Mouse (Mus musculus) intestine, embryonic 15.5 days (tissue): ENCODE data around the gene Hcls1. TPM values are rescaled to one million over a fixed set of nuclear protein-coding genes. Genes with fewer than 3 reads are reported as not detected.
A peak's percentile ranks its signal among the peaks of the same experiment; 100 is the strongest.

Experiments used
- ATAC-seq: fragments of 200-750 bp; cut with Nextera tagmentation; 2 replicates; pipeline ENCODE4 v1.8.0; 2017; ENCODE audit warnings: moderate TSS enrichment, moderate library complexity
- H3K27ac ChIP-seq: fragments of 300-500 bp; sonication (generic); 2 replicates; pipeline ENCODE4 v1.5.1; 2015; ENCODE audit warnings: mild to moderate bottlenecking, inconsistent platforms
- H3K27me3 ChIP-seq: fragments of 300-500 bp; sonication (generic); replicated peaks from 2 replicates; pipeline ENCODE4 v1.6.1; 2015; ENCODE audit warnings: inconsistent platforms
- H3K36me3 ChIP-seq: fragments of 300-500 bp; sonication (generic); 2 replicates; pipeline ENCODE4 v1.6.1; 2015; ENCODE audit warnings: inconsistent platforms
- H3K4me1 ChIP-seq: fragments of 300-500 bp; sonication (generic); replicated peaks from 2 replicates; pipeline ENCODE4 v1.6.1; 2015; ENCODE audit warnings: inconsistent platforms
- H3K4me2 ChIP-seq: fragments of 300-500 bp; sonication (generic); replicated peaks from 2 replicates; pipeline ENCODE4 v1.6.1; 2015; ENCODE audit warnings: mild to moderate bottlenecking, inconsistent platforms
- H3K4me3 ChIP-seq: fragments of 300-500 bp; sonication (generic); replicated peaks from 2 replicates; pipeline ENCODE4 v1.5.1; 2015; ENCODE audit warnings: inconsistent platforms
- H3K9ac ChIP-seq: fragments of 300-500 bp; sonication (generic); 2 replicates; pipeline ENCODE4 v1.6.1; 2015; ENCODE audit warnings: inconsistent platforms
- H3K9me3 ChIP-seq: fragments of 300-500 bp; sonication (generic); 2 replicates; pipeline ENCODE4 v1.6.1; 2016; ENCODE audit warnings: inconsistent platforms
- WGBS: fragments of 180-500 bp; shearing (Covaris S2); methylation state at CpG from one replicate; pipeline ENCODE4 v1.1.7; 2015; 5-methylcytosine and 5-hydroxymethylcytosine counted together
- polyA plus RNA-seq: library from polyadenylated mRNA; unstranded; fragments of >200 nt; fragmentation: Nextera tagmentation; extraction: Ambion mirVana; gene quantifications from 2 replicates; pipeline ENCODE4 v1.2.1, GENCODE M21; 2015

The Hcls1 gene
- polyA plus RNA-seq, 1 experiment from 2014 or later: 10.7 TPM

DNA sequence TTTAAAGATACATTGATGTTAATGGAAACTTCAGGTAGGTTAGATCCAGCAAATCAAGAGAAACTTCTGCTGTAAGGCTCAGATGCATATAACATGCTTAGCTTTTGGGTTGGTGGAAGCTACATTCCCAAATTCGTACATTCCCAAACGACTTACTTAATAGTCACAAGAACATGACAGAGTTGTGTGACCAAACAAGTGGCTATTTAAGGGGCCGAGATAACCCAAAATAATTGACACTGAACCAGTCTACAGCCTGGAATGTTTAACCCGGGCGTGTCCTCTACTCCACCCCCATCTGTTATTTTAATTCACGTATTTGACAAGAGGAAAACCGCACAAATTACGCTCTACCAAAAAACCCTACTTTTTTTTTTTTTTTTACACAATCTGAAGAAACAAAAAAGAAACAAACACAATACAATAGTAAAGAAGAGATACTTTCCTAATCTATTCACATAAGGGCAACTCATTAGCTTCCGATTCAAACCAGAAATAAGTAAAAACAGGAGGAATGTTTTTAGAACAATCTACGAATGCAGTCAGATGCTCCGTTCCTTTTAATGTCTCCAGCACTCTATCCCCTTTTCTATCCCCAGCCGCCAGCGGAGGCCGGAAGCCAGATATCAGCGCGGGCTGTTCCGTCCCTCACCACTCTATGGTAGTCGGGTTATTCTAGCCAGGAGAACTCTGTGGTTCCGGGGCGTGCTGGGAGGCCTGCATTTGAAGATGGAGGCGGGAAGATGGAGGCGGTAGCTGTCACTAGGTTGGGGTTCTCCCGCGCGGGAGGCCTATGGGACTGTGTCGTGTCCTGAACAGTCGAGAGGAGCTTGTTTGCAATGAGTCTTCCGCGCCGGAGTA is 76.5 kb downstream of the Hcls1 start, which contains the start of gene Polq:
Gene Polq, plus strand, starts transcription at position 726 of the 861 bp plus-strand sequence.
- ATAC-seq: peak; percentile 99
- peak within 1 kb of the TSS; percentile 83 for H3K4me3 ChIP-seq

DNA sequence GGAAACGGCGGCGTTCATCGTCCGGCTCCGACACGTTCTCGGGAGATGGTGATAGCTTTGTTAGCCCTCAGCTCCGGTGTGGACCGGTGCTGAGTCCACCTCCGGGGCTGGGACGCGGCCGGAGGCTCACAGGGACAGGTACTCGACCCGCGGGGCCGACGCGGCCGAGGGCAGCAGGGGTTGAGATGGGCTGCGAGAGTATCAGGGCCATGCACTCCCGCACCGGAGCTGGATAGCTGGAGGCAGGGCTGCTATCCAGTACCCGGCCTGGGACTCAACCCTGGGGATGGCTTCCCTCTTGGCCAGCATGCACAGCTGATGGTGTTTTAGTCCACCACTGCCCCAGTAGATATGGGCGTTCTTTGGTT is 77.1 kb downstream of the Hcls1 start:
- peak overlapping the region; percentile 84 for H3K4me2 ChIP-seq
- H3K9me3 ChIP-seq: no peaks in the 10 kb centered on the region
- no peak overlapping the region for H3K27ac ChIP-seq
- 0% methylated on average over 26 of the region's 26 CpGs for WGBS
- H3K4me3 ChIP-seq: peak overlapping the region; percentile 83
- ATAC-seq: peak; percentile 81
- H3K4me1 ChIP-seq: no peaks in the 10 kb centered on the region
- peak overlapping the region; percentile 57 for H3K9ac ChIP-seq
- no peaks in the 10 kb centered on the region for H3K36me3 ChIP-seq
- H3K27me3 ChIP-seq: no peaks in the 10 kb centered on the region

More for the DNA sequence above, 76.5 kb downstream of the Hcls1 start, which contains the start of gene Polq:
- H3K9me3 ChIP-seq: no peaks in the 10 kb centered on the region
- peak within 1 kb of the TSS; percentile 57 for H3K9ac ChIP-seq
- H3K4me2 ChIP-seq: peak within 1 kb of the TSS; percentile 84
- no peaks in the 10 kb centered on the region for H3K27me3 ChIP-seq
- H3K36me3 ChIP-seq: no peaks in the 10 kb centered on the region
- H3K4me1 ChIP-seq: no peaks in the 10 kb centered on the region
- no peak within 1 kb of the TSS for H3K27ac ChIP-seq
- WGBS: 3% methylated on average over 30 of the region's 30 CpGs

DNA sequence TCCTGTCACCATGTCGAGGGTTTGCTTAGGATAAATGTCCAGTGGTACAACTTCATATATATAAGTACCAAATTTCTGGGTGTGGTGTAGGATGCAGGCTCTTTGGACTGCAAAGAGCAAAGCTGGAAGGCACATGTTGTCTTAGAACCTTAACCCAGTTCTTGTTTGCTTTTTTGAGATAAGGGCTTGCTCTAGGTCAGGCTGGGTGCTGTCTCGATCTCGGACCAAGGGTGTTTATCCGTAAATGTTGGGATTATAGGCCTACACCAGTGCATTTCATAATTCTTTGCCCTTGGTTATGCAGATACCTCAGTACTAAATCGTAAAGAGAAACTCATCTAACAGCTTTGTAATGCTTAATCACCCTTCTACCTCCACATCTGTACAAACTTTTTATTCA is 77.6 kb downstream of the Hcls1 start:
- no peak for ATAC-seq
- WGBS: 46% methylated on average over 5 of the region's 5 CpGs
- peak overlapping the region; percentile 83 for H3K4me3 ChIP-seq
- no peaks in the 10 kb centered on the region for H3K4me1 ChIP-seq
- H3K4me2 ChIP-seq: peak overlapping the region; percentile 84
- no peaks in the 10 kb centered on the region for H3K9me3 ChIP-seq
- no peaks in the 10 kb centered on the region for H3K36me3 ChIP-seq
- no peak overlapping the region for H3K27ac ChIP-seq
- H3K9ac ChIP-seq: peak overlapping the region; percentile 57
- no peaks in the 10 kb centered on the region for H3K27me3 ChIP-seq

Other genes starting within 250 kb of the Hcls1 start
- gene Ildr1, start 241.0 kb upstream of the Hcls1 start, polyA plus RNA-seq: 6.6 and 7.3 TPM in 2 replicates
- 4.9 and 6.6 TPM in 2 replicates for gene Slc15a2, start 150.0 kb upstream of the Hcls1 start, polyA plus RNA-seq
- gene Iqcb1, start 106.6 kb upstream of the Hcls1 start, polyA plus RNA-seq: 25.1 and 27.2 TPM in 2 replicates
- gene Eaf2, start 60.0 kb upstream of the Hcls1 start, polyA plus RNA-seq: 1.8 and 2.2 TPM in 2 replicates
- gene Golgb1, start 59.8 kb upstream of the Hcls1 start, polyA plus RNA-seq: 91.4 and 93.4 TPM in 2 replicates
- gene Fbxo40, start 55.5 kb downstream of the Hcls1 start, polyA plus RNA-seq: not detected in 2 replicates
- gene Polq, start 76.8 kb downstream of the Hcls1 start, polyA plus RNA-seq: 5.3 and 6.3 TPM in 2 replicates